Mouse (Mus musculus): ENCODE results near the gene Atp6v1fnb. TPM values are rescaled to one million over a fixed set of nuclear protein-coding genes. Genes with fewer than 3 reads are reported as not detected.

Gene Atp6v1fnb
- polyA plus RNA-seq (2017; shearing (Covaris generic)) = 0.42 TPM

GRCm38 (mm10) chr6:29471137-29471536, at the start of gene Atp6v1fnb:
Gene Atp6v1fnb (plus strand): TSS chr6:29471437.

GRCm38 (mm10) chr6:29433038-29433803, 38.0 kb upstream of the Atp6v1fnb start, which contains the start of gene Flnc:
Gene Flnc (plus strand): TSS chr6:29433256.

GRCm38 (mm10) chr6:29467583-29468354, 3.5 kb upstream of the Atp6v1fnb start, which contains the start of gene Atp6v1f:
Gene Atp6v1f (plus strand): TSS chr6:29467718.

GRCm38 (mm10) chr6:29507447-29508309, 36.4 kb downstream of the Atp6v1fnb start, which contains the start of gene Kcp:
Gene Kcp (minus strand): TSS chr6:29507952.

Other genes with a start within 250 kb of the Atp6v1fnb start
- 37.5 TPM for gene Hilpda, start 198.9 kb upstream of the Atp6v1fnb start, polyA plus RNA-seq (2017; shearing (Covaris generic))
- gene Fam71f2, start 191.8 kb upstream of the Atp6v1fnb start, polyA plus RNA-seq (2017; shearing (Covaris generic)) = 0.88 TPM
- gene Fam71f1, start 152.3 kb upstream of the Atp6v1fnb start, polyA plus RNA-seq (2017; shearing (Covaris generic)) = not detected
- 113 TPM for gene Calu, start 123.4 kb upstream of the Atp6v1fnb start, polyA plus RNA-seq (2017; shearing (Covaris generic))
- gene Opn1sw, start 83.0 kb upstream of the Atp6v1fnb start, polyA plus RNA-seq (2017; shearing (Covaris generic)) = 0.18 TPM
- gene Ccdc136, start 75.1 kb upstream of the Atp6v1fnb start, polyA plus RNA-seq (2017; shearing (Covaris generic)) = 0.32 TPM
- gene Flnc, start 38.2 kb upstream of the Atp6v1fnb start, polyA plus RNA-seq (2017; shearing (Covaris generic)) = not detected
- 393 TPM for gene Atp6v1f, start 3.7 kb upstream of the Atp6v1fnb start, polyA plus RNA-seq (2017; shearing (Covaris generic))
- not detected for gene Kcp, start 36.5 kb downstream of the Atp6v1fnb start, polyA plus RNA-seq (2017; shearing (Covaris generic))
- 43.4 TPM for gene Irf5, start 55.2 kb downstream of the Atp6v1fnb start, polyA plus RNA-seq (2017; shearing (Covaris generic))
- 112 TPM for gene Tnpo3, start 138.4 kb downstream of the Atp6v1fnb start, polyA plus RNA-seq (2017; shearing (Covaris generic))
- gene Tspan33, start 222.8 kb downstream of the Atp6v1fnb start, polyA plus RNA-seq (2017; shearing (Covaris generic)) = 0.15 TPM